Mouse (Mus musculus) G1E (cell line): Measurements from ENCODE around the gene Sms. TPM values are rescaled to one million over a fixed set of nuclear protein-coding genes. Genes with fewer than 3 reads are reported as not detected.

Experiments used
- ATAC-seq: 2 replicates; pipeline ENCODE4 v1.8.0; 2016; ENCODE audit warnings: mild to moderate bottlenecking; ENCODE audit not compliant: insufficient number of reproducible peaks, poor library complexity, low FRiP score, severe bottlenecking; ENCODE audit errors: extremely low read depth
- DNase-seq: peaks from one replicate; pipeline ENCODE4 v3.0.0; 2012; ENCODE audit warnings: low spot score
- H3K27me3 ChIP-seq: 2 replicates; pipeline ENCODE4 v1.6.1; 2012; ENCODE audit warnings: mild to moderate bottlenecking, low read length, inconsistent platforms; ENCODE audit not compliant: insufficient read depth
- H3K36me3 ChIP-seq: replicated peaks from 2 replicates; pipeline ENCODE3; 2012; ENCODE audit warnings: mild to moderate bottlenecking, inconsistent platforms
- H3K4me1 ChIP-seq: 2 replicates; pipeline ENCODE4 v1.6.1; 2012; ENCODE audit warnings: low read depth, low read length, inconsistent platforms, mixed read lengths; ENCODE audit not compliant: insufficient read depth
- H3K4me3 ChIP-seq: 2 replicates; pipeline ENCODE4 v1.5.1; 2012; ENCODE audit warnings: low read depth, mild to moderate bottlenecking, inconsistent platforms, low read length, moderate library complexity, mixed read lengths
- H3K9me3 ChIP-seq: replicated peaks from 2 replicates; pipeline ENCODE4 v1.6.1; 2012; ENCODE audit warnings: inconsistent platforms
- CTCF ChIP-seq: IDR thresholded peaks from 2 replicates; pipeline ENCODE4 v1.5.1; 2012; ENCODE audit warnings: low read depth, low read length, inconsistent platforms, mixed read lengths
- GATA1 ChIP-seq: IDR thresholded peaks from 2 replicates; pipeline ENCODE4 v1.6.1; 2012; ENCODE audit warnings: borderline replicate concordance, low read length, inconsistent platforms, mixed read lengths
- GATA2 ChIP-seq: IDR thresholded peaks from 2 replicates; pipeline ENCODE4 v1.6.1; 2012; ENCODE audit warnings: low read depth, low read length, inconsistent platforms, borderline replicate concordance
- POLR2AphosphoS5 ChIP-seq: IDR thresholded peaks from 2 replicates; pipeline ENCODE4 v1.6.1; 2012; ENCODE audit warnings: low read depth, low read length, inconsistent platforms; ENCODE audit not compliant: insufficient replicate concordance
- TAL1 ChIP-seq: conservative IDR thresholded peaks from 2 replicates; pipeline ENCODE4 v1.6.1; 2012; ENCODE audit warnings: low read depth, low read length, inconsistent platforms, mixed read lengths
- polyA plus RNA-seq: library from polyadenylated mRNA; stranded (reverse); fragments of >175 nt; gene quantifications from 2 replicates; pipeline ENCODE4 v1.2.3, GENCODE M21; 2012
- total RNA-seq, 2 experiments: library from RNA; stranded (forward) in 1 of 2; stranded (reverse) in 1 of 2; fragments of 200-1000 nt in 1 of 2; fragments of >200 nt in 1 of 2; fragmentation: Nextera tagmentation in 1 of 2; gene quantifications; 2 replicates each; pipeline ENCODE4 v1.2.3; 2014 to 2017

The Sms gene
- total RNA-seq (2014; fragmentation: Nextera tagmentation) (79.9 and 80.6 TPM in 2 replicates), total RNA-seq (2017) (76.3 and 80.2 TPM in 2 replicates), polyA plus RNA-seq (35.5 and 37.0 TPM in 2 replicates)

DNA sequence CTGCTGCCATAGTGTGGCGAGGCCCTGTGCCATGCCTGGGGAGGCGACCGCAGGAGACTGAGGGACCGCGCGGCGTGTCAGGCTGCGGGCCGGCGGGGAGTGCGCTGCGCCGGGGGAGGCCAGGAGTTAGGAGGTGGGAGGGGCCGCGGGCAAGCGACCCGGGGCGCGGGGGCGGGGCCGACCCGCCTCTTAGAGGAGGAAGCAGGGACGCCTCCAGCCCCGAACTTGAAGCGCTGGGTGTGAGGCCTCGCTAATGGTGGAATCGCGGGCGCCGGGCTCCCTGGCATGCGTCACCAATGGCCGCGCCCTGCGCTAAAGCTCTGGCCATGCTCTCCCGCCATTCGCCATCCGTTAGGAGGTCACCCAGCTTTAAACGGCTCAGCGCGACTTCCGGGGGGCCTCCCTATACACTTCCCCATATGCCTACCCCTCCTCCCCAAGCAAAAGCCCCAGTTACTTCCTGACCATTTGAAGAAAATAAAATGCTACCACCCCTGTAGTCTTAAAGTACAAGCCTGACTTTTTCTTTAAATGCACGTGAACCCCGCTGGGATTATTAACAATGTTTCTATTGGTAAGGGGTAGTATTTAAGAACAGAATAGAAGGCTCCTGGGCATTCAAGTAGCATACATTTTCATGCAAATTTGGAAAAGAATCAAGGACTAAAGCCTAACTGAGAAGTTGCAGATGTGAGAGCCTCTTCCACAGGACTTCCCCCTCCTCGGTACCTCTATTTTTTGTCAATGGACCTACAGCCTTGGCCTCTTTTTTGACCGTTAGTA, at the start of gene Sms:
Sms (minus strand) TSS at position 344 of the 783 bp plus-strand sequence.
- ATAC-seq: peak; percentile 88
- Histone ChIP-seq H3K9me3 (no peaks in the 10 kb centered on the region), H3K27me3 (no peaks in the 10 kb centered on the region), H3K4me3 (peak within 1 kb of the TSS; percentile 77), H3K36me3 (no peaks in the 10 kb centered on the region), H3K4me1 (peaks cover 17% of the 10 kb centered on the region)
- TF ChIP-seq GATA1: no peak
- TF ChIP-seq TAL1: no peak
- DNase-seq: peak; percentile 67

DNA sequence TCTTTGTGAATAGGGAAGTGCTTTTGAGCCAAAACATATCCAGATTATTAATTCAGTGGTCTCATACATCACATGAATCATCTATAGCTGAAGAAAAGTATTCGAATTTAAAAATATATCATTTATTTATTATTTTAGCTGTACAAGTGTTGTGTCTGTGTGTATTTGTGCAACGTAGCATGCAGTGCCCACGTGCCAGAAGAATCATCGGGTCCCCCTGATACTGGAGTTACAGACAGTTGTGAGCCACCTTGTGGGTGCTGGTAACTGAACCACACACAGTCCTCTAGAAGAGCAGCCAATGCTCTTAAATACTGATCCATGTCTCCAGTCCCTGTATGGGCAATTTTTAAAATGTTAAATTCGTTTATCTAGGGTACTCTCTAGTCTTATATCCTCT, 14.3 kb upstream of the Sms start:
- Histone ChIP-seq H3K36me3 (no peaks in the 10 kb centered on the region), H3K9me3 (no peaks in the 10 kb centered on the region), H3K4me1 (no peaks in the 10 kb centered on the region), H3K27me3 (peaks cover 14% of the 10 kb centered on the region), H3K4me3 (no peak overlapping the region)
- TF ChIP-seq CTCF (no peak), GATA2 (no peak), GATA1 (no peak), TAL1 (no peak), POLR2AphosphoS5 (no peak)
- no peak for ATAC-seq
- no peak for DNase-seq

DNA sequence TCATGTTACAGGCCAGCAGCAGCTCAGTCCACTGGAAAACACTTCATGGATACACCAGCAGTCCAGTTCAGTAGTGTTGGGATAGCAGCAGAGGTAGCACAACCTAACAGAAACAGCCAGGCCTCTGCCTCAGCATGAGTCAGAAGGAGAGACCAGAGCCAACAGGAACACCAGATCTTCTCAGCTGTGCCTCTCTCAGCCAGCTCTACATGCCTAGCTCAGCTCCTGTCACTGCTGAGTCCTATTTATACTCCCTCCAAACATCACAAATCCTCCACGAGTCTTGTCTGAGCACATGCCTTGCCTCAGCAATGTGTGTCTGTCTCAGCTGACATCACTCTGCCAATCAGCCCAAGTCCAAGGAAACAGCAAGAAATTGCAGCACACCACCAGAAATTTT, 12.4 kb upstream of the Sms start:
- ATAC-seq: no peak
- H3K9me3 ChIP-seq: no peaks in the 10 kb centered on the region
- TF ChIP-seq GATA1 (no peak), GATA2 (no peak), CTCF (no peak), POLR2AphosphoS5 (no peak), TAL1 (no peak)

DNA sequence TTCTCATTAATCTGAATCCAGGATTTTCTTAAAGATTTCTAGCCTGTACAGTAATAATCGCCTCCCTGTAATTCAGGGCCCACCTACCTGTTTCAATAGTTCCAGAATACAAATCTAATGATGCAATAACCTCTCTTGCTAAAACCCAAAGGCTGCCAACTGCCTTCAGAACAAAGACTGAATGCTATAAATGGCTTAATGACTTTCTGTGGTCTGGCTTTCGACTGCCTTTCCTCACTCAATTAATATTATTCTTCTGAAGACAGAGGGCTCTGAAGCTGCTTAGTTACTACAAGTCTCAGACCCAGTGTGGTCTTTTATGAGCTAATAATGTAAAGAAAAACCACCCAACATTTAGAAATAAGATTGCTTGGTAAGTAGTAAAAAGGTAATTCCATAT, 9.8 kb upstream of the Sms start:
- H3K4me3 ChIP-seq: no peak overlapping the region
- no peaks in the 10 kb centered on the region for H3K36me3 ChIP-seq
- no peaks in the 10 kb centered on the region for H3K9me3 ChIP-seq
- TF ChIP-seq GATA2: no peak
- TF ChIP-seq GATA1: no peak
- TF ChIP-seq CTCF: no peak
- no peak for TF ChIP-seq TAL1
- TF ChIP-seq POLR2AphosphoS5: no peak
- peaks cover 7% of the 10 kb centered on the region for H3K27me3 ChIP-seq
- DNase-seq (no peak), ATAC-seq (no peak)
- no peaks in the 10 kb centered on the region for H3K4me1 ChIP-seq

More for the DNA sequence above, 12.4 kb upstream of the Sms start:
- peaks cover 14% of the 10 kb centered on the region for H3K27me3 ChIP-seq
- DNase-seq: no peak
- H3K36me3 ChIP-seq: no peaks in the 10 kb centered on the region
- no peaks in the 10 kb centered on the region for H3K4me1 ChIP-seq
- no peak overlapping the region for H3K4me3 ChIP-seq

DNA sequence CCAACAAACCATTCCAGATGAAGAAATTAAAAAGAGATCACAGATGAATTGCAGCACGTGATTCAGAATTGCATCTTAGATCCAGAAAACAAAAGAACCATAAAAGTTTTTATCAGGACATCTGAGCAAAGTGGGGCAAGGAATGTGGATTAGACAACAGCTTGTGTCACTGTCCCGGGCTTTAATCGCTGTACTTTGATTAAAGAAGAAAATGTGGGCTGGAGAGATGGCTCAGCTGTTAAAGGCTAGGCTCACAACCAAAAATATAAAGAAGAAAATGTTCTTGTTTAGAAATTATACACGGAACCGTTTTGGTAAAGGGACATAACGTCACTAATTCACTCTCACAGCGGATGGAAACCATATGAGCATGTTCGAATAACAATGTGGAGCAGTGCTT, 7.9 kb upstream of the Sms start:
- ATAC-seq (no peak), DNase-seq (no peak)
- H3K4me3 ChIP-seq: no peak overlapping the region
- H3K27me3 ChIP-seq: peaks cover 7% of the 10 kb centered on the region
- no peaks in the 10 kb centered on the region for H3K36me3 ChIP-seq
- TF ChIP-seq GATA2 (no peak), CTCF (no peak), GATA1 (no peak), TAL1 (no peak), POLR2AphosphoS5 (no peak)
- no peaks in the 10 kb centered on the region for H3K4me1 ChIP-seq
- no peaks in the 10 kb centered on the region for H3K9me3 ChIP-seq

DNA sequence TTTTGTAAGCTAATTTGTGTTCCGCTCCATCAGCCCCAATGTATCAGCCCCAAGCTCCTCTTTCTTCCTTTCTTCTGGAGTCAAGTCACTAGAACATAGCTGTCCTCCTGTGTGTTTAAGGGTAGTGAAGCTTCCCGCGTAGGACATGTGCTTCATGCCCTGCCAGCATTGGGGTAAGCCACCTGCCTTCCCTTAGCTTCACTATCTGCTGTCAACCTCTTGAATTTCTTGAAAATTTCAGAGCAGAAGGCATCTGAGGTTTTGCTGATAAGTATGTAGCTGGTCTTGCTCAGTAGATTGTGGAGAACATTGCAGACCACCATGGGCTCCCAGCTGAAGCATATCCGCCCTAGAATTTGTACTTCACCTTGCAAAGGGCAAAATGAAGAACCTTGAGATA, 1.1 kb upstream of the Sms start:
- Histone ChIP-seq H3K4me1 (peaks cover 9% of the 10 kb centered on the region), H3K4me3 (no peak overlapping the region), H3K36me3 (no peaks in the 10 kb centered on the region), H3K9me3 (no peaks in the 10 kb centered on the region), H3K27me3 (no peaks in the 10 kb centered on the region)
- no peak for ATAC-seq
- DNase-seq: no peak
- no peak for TF ChIP-seq CTCF
- no peak for TF ChIP-seq GATA2
- no peak for TF ChIP-seq TAL1
- no peak for TF ChIP-seq GATA1
- TF ChIP-seq POLR2AphosphoS5: no peak
